Mouse (Mus musculus): ENCODE results near the gene Ern2.

GRCm38 (mm10) chr7:122160037-122160436 is 26.0 kb downstream of the Ern2 start:
- TF ChIP-seq CTCF (conservative IDR thresholded peaks at IDR 0.05 in 1 of 2, IDR thresholded peaks at IDR 0.05 in 1 of 2; ENCODE audit: low read depth in 2 of 2, low read length in 2 of 2) (no peak), HCFC1 (IDR thresholded peaks at IDR 0.05; ENCODE audit: low read depth, low read length) (no peak), EP300 (IDR thresholded peaks at IDR 0.05; ENCODE audit: low read length) (no peak), MXI1 (IDR thresholded peaks at IDR 0.05; ENCODE audit: low read depth, low read length) (no peak), POLR2A (IDR thresholded peaks at IDR 0.05; ENCODE audit: low read depth, low read length) (no peak), ZMIZ1 (IDR thresholded peaks at IDR 0.05; ENCODE audit: low read depth, low read length) (no peak), MAFK (IDR thresholded peaks at IDR 0.05; ENCODE audit: insufficient replicate concordance, low read length) (no peak), PAX5 (IDR thresholded peaks at IDR 0.05; ENCODE audit: low read length) (no peak)

Data from CH12.LX (cell line).